Mouse (Mus musculus): ENCODE results near the gene H2-Aa. TPM values are rescaled to one million over a fixed set of nuclear protein-coding genes. Genes with fewer than 3 reads are reported as not detected.

H2-Aa gene
- total and polyA plus RNA-seq, 3 experiments = not detected

- no peak overlapping the region for H3K9ac ChIP-seq (ENCODE audit: control insufficient read depth, low read depth, low read length, poor library complexity, severe bottlenecking)
- H3K79me2 ChIP-seq (ENCODE audit: control insufficient read depth, insufficient read depth, low read length, poor library complexity) = no peaks in the 10 kb centered on the region
- H3K4me1 ChIP-seq (ENCODE audit: control insufficient read depth in 1 of 2, insufficient read depth in 2 of 2, low read length in 2 of 2) = no peaks in the 10 kb centered on the region
- no peak for DNase-seq (ENCODE audit: low read depth, low spot score)
- peaks cover 0 to 1% of the 10 kb centered on the region in 2 experiments; a peak in 2 of 4 replicates for H3K27me3 ChIP-seq (ENCODE audit: control insufficient read depth in 1 of 2, insufficient read depth in 2 of 2, low read length in 2 of 2)
- H3K9me3 ChIP-seq (replicated peaks; ENCODE audit: insufficient read depth, low read length) = no peaks in the 10 kb centered on the region
- H3K4me3 ChIP-seq (ENCODE audit: control insufficient read depth in 1 of 2, insufficient read depth in 1 of 2, low read depth in 2 of 2, low read length in 2 of 2) = no peak overlapping the region
- H3K36me3 ChIP-seq (ENCODE audit: control insufficient read depth in 1 of 2, insufficient read depth in 2 of 2, low read length in 2 of 2) = no peaks in the 10 kb centered on the region
- no peak overlapping the region for H3K27ac ChIP-seq (ENCODE audit: control insufficient read depth, low read depth, low read length)
- TF ChIP-seq MEF2A (IDR thresholded peaks at IDR 0.05; ENCODE audit: extremely low read depth, insufficient replicate concordance, low read depth, low read length, poor library complexity, severe bottlenecking) = no peak
- no peak for TF ChIP-seq POLR2AphosphoS5 (IDR thresholded peaks at IDR 0.05; ENCODE audit: borderline replicate concordance, low read depth, low read length)
- TF ChIP-seq NELFE (IDR thresholded peaks at IDR 0.05; ENCODE audit: low read depth, low read length) = no peak
- no peak for TF ChIP-seq SMC3 (IDR thresholded peaks at IDR 0.05; ENCODE audit: low read depth, low read length)
- no peak for TF ChIP-seq ZC3H11A (IDR thresholded peaks at IDR 0.05; ENCODE audit: low read depth, low read length)
- TF ChIP-seq UBTF (IDR thresholded peaks at IDR 0.05; ENCODE audit: borderline replicate concordance, insufficient read depth, low read depth, low read length) = no peak
- no peak for TF ChIP-seq ZKSCAN1 (IDR thresholded peaks at IDR 0.05; ENCODE audit: low read depth, low read length)
- no peak for TF ChIP-seq USF1 (IDR thresholded peaks at IDR 0.05; ENCODE audit: low read depth, low read length)
- TF ChIP-seq BHLHE40 (IDR thresholded peaks at IDR 0.05; ENCODE audit: borderline replicate concordance, low read depth, low read length) = no peak
- TF ChIP-seq ZNF384 (IDR thresholded peaks at IDR 0.05; ENCODE audit: low read depth, low read length) = no peak
- TF ChIP-seq HCFC1 (IDR thresholded peaks at IDR 0.05; ENCODE audit: low read depth, low read length) = no peak
- TF ChIP-seq TAL1 (IDR thresholded peaks at IDR 0.05; ENCODE audit: low read length) = no peak
- TF ChIP-seq CHD1 (IDR thresholded peaks at IDR 0.05; ENCODE audit: low read depth, low read length) = no peak
Observed at GRCm38 (mm10) chr17:34286999-34287398, 624 bp downstream of the H2-Aa start.

GRCm38 (mm10) chr17:34286501-34286900 lies 1.1 kb downstream of the H2-Aa start:
- H3K9me3 ChIP-seq (replicated peaks; ENCODE audit: insufficient read depth, low read length) = no peaks in the 10 kb centered on the region
- no peaks in the 10 kb centered on the region for H3K36me3 ChIP-seq (ENCODE audit: control insufficient read depth in 1 of 2, insufficient read depth in 2 of 2, low read length in 2 of 2)
- peaks cover 0 to 1% of the 10 kb centered on the region in 2 experiments; a peak in 2 of 4 replicates for H3K27me3 ChIP-seq (ENCODE audit: control insufficient read depth in 1 of 2, insufficient read depth in 2 of 2, low read length in 2 of 2)
- H3K4me3 ChIP-seq (ENCODE audit: control insufficient read depth in 1 of 2, insufficient read depth in 1 of 2, low read depth in 2 of 2, low read length in 2 of 2) = no peak overlapping the region
- TF ChIP-seq SMC3 (IDR thresholded peaks at IDR 0.05; ENCODE audit: low read depth, low read length) = no peak
- no peak for TF ChIP-seq CHD1 (IDR thresholded peaks at IDR 0.05; ENCODE audit: low read depth, low read length)
- no peak for TF ChIP-seq NRF1 (IDR thresholded peaks at IDR 0.05; ENCODE audit: insufficient read depth, low read depth, low read length, poor library complexity, severe bottlenecking)
- TF ChIP-seq MYB (IDR thresholded peaks at IDR 0.05; ENCODE audit: low read depth, low read length) = no peak
- TF ChIP-seq ETS1 (IDR thresholded peaks at IDR 0.05; ENCODE audit: low read depth, low read length) = no peak
- no peak for TF ChIP-seq SIN3A (IDR thresholded peaks at IDR 0.05; ENCODE audit: low read length)
- TF ChIP-seq POLR2AphosphoS5 (IDR thresholded peaks at IDR 0.05; ENCODE audit: borderline replicate concordance, low read depth, low read length) = no peak
- TF ChIP-seq GATA1 (IDR thresholded peaks at IDR 0.05; ENCODE audit: low read depth, low read length) = no peak
- TF ChIP-seq POLR2A (IDR thresholded peaks at IDR 0.05; ENCODE audit: control insufficient read depth in 1 of 2, insufficient read depth in 1 of 2, low read depth in 1 of 2, low read length in 2 of 2, poor library complexity in 1 of 2) = no peak
- TF ChIP-seq NELFE (IDR thresholded peaks at IDR 0.05; ENCODE audit: low read depth, low read length) = no peak
- no peak for TF ChIP-seq ZC3H11A (IDR thresholded peaks at IDR 0.05; ENCODE audit: low read depth, low read length)
- TF ChIP-seq ELF1 (IDR thresholded peaks at IDR 0.05; ENCODE audit: low read depth, low read length) = no peak
- DNase-seq (ENCODE audit: low read depth, low spot score) = no peak
- no peak overlapping the region for H3K9ac ChIP-seq (ENCODE audit: control insufficient read depth, low read depth, low read length, poor library complexity, severe bottlenecking)
- no peaks in the 10 kb centered on the region for H3K79me2 ChIP-seq (ENCODE audit: control insufficient read depth, insufficient read depth, low read length, poor library complexity)
- H3K27ac ChIP-seq (ENCODE audit: control insufficient read depth, low read depth, low read length) = no peak overlapping the region
- H3K4me1 ChIP-seq (ENCODE audit: control insufficient read depth in 1 of 2, insufficient read depth in 2 of 2, low read length in 2 of 2) = no peaks in the 10 kb centered on the region

Data from MEL (cell line).